Mouse (Mus musculus) kidney, adult 18-20 months (tissue): Measurements from ENCODE around the gene Gdf1.

Experiments
- DNase-seq: peaks from one replicate; pipeline ENCODE4 v3.0.0; 2021

Gene Gdf1

GRCm38 (mm10) chr8:70330741-70331364 is 1.2 kb downstream of the Gdf1 start:
- no peak for DNase-seq

- DNase-seq, result no peak
Observed at GRCm38 (mm10) chr8:70331526-70331925, 1.9 kb downstream of the Gdf1 start.

GRCm38 (mm10) chr8:70332070-70332877 is 2.7 kb downstream of the Gdf1 start:
- peak; percentile 59 for DNase-seq

- no peak for DNase-seq
Observed at GRCm38 (mm10) chr8:70332878-70333202, 3.2 kb downstream of the Gdf1 start.

- no peak for DNase-seq
Observed at GRCm38 (mm10) chr8:70338931-70339330, 9.3 kb downstream of the Gdf1 start.

GRCm38 (mm10) chr8:70340659-70341058 is 11.0 kb downstream of the Gdf1 start:
- no peak for DNase-seq

GRCm38 (mm10) chr8:70342007-70342406 is 12.4 kb downstream of the Gdf1 start:
- DNase-seq, result no peak

GRCm38 (mm10) chr8:70343076-70343475 is 13.5 kb downstream of the Gdf1 start:
- DNase-seq, result no peak

GRCm38 (mm10) chr8:70343696-70344095 is 14.1 kb downstream of the Gdf1 start:
- no peak for DNase-seq

- DNase-seq, result no peak
Observed at GRCm38 (mm10) chr8:70344279-70344678, 14.7 kb downstream of the Gdf1 start.

GRCm38 (mm10) chr8:70347443-70347842 is 17.8 kb downstream of the Gdf1 start:
- no peak for DNase-seq

- peak; percentile 50 for DNase-seq
Observed at GRCm38 (mm10) chr8:70347860-70348420, 18.3 kb downstream of the Gdf1 start.

GRCm38 (mm10) chr8:70351035-70351999 is 21.7 kb downstream of the Gdf1 start:
- DNase-seq, result no peak

- no peak for DNase-seq
Observed at GRCm38 (mm10) chr8:70352000-70352384, 22.4 kb downstream of the Gdf1 start.

GRCm38 (mm10) chr8:70352657-70353151 is 23.1 kb downstream of the Gdf1 start:
- DNase-seq, result peak; percentile 56

- DNase-seq, result peak; percentile 99
Observed at GRCm38 (mm10) chr8:70353194-70353817, 23.7 kb downstream of the Gdf1 start, which contains the start of gene Upf1. TSS of gene Upf1 (minus strand) at chr8:70353278.

- DNase-seq, result no peak
Observed at GRCm38 (mm10) chr8:70354004-70354403, 24.4 kb downstream of the Gdf1 start.

GRCm38 (mm10) chr8:70356111-70356510 is 26.5 kb downstream of the Gdf1 start:
- no peak for DNase-seq

- peak; percentile 41 for DNase-seq
Observed at GRCm38 (mm10) chr8:70359411-70359810, 29.8 kb downstream of the Gdf1 start.

GRCm38 (mm10) chr8:70360769-70361168 is 31.2 kb downstream of the Gdf1 start:
- peak; percentile 44 for DNase-seq

GRCm38 (mm10) chr8:70361484-70362032 is 31.9 kb downstream of the Gdf1 start:
- no peak for DNase-seq

GRCm38 (mm10) chr8:70364066-70364465 is 34.4 kb downstream of the Gdf1 start:
- peak; percentile 70 for DNase-seq
